Mouse (Mus musculus) stomach, postnatal 0 days (tissue): ENCODE data around the gene Kif26a. TPM values are rescaled to one million over a fixed set of nuclear protein-coding genes. Genes with fewer than 3 reads are reported as not detected.

ENCODE experiments used
- ATAC-seq: fragments of 200-750 bp; cut with Nextera tagmentation; 2 replicates; pipeline ENCODE4 v1.8.0; 2017; ENCODE audit not compliant: low FRiP score, low TSS enrichment
- DNase-seq: peaks from one replicate; pipeline ENCODE4 v3.0.0-alpha.2; 2016; ENCODE audit warnings: low spot score
- H3K27ac ChIP-seq: fragments of 300-500 bp; sonication (generic); replicated peaks from 2 replicates; pipeline ENCODE4 v1.5.1; 2014; ENCODE audit warnings: mild to moderate bottlenecking, control low read depth
- H3K27me3 ChIP-seq: fragments of 300-500 bp; sonication (generic); 2 replicates; pipeline ENCODE4 v1.6.1; 2014; ENCODE audit warnings: low read length; ENCODE audit not compliant: control insufficient read depth, insufficient read depth
- H3K36me3 ChIP-seq: fragments of 300-500 bp; sonication (generic); 2 replicates; pipeline ENCODE4 v1.6.1; 2014; ENCODE audit warnings: low read length, mixed read lengths; ENCODE audit not compliant: control insufficient read depth, insufficient read depth
- H3K4me1 ChIP-seq: fragments of 300-500 bp; sonication (generic); replicated peaks from 2 replicates; pipeline ENCODE4 v1.6.1; 2014; ENCODE audit warnings: antibody characterized with exemption; ENCODE audit not compliant: control insufficient read depth, insufficient read depth
- H3K4me2 ChIP-seq: fragments of 300-500 bp; sonication (generic); replicated peaks from 2 replicates; pipeline ENCODE4 v1.6.1; 2014; ENCODE audit warnings: low read depth, mild to moderate bottlenecking, control low read depth, moderate library complexity
- H3K4me3 ChIP-seq: fragments of 300-500 bp; sonication (generic); 2 replicates; pipeline ENCODE4 v1.5.1; 2014; ENCODE audit warnings: low read depth, low read length, control low read depth
- H3K9ac ChIP-seq: fragments of 300-500 bp; sonication (generic); 2 replicates; pipeline ENCODE4 v1.6.1; 2014; ENCODE audit warnings: mild to moderate bottlenecking, low read length, control low read depth, mixed read lengths
- H3K9me3 ChIP-seq: fragments of 300-500 bp; sonication (generic); 2 replicates; pipeline ENCODE4 v1.6.1; 2016; ENCODE audit warnings: low read length; ENCODE audit not compliant: control insufficient read depth
- CTCF ChIP-seq: IDR thresholded peaks from 2 replicates; pipeline ENCODE4 v1.5.1; 2016; ENCODE audit warnings: antibody characterized with exemption, low read depth, mild to moderate bottlenecking, moderate library complexity
- EP300 ChIP-seq: optimal IDR thresholded peaks from 2 replicates; pipeline ENCODE3; 2016; ENCODE audit warnings: antibody characterized with exemption
- WGBS: fragments of 180-500 bp; shearing (Covaris S2); extraction: QIAGEN DNeasy Blood & Tissue Kit; methylation state at CpG from one replicate; pipeline ENCODE4 v1.1.7; 2014; 5-methylcytosine and 5-hydroxymethylcytosine counted together
- polyA plus RNA-seq: library from polyadenylated mRNA; unstranded; fragments of >200 nt; fragmentation: Nextera tagmentation; extraction: Ambion mirVana; gene quantifications from 2 replicates; pipeline ENCODE4 v1.2.1, GENCODE M21; 2015

Gene Kif26a
- 0.75 and 0.80 TPM in 2 replicates for polyA plus RNA-seq

- TF ChIP-seq CTCF (peak; percentile 80), EP300 (no peak)
- peak; percentile 50 for DNase-seq
These were observed at the start of gene Kif26a for GRCm38 (mm10) chr12:112145875-112146651. Gene Kif26a (plus strand): TSS chr12:112146208.

GRCm38 (mm10) chr12:112096733-112097117 is 49.3 kb upstream of the Kif26a start:
- H3K4me1 ChIP-seq = no peaks in the 10 kb centered on the region
- DNase-seq (no peak), ATAC-seq (no peak; the same call in 1 of the 2 replicates)
- TF ChIP-seq EP300 (no peak), CTCF (no peak)
- H3K4me2 ChIP-seq = no peak overlapping the region
- 74% methylated on average over 8 of the region's 8 CpGs for WGBS
- no peaks in the 10 kb centered on the region for H3K27me3 ChIP-seq
- H3K9me3 ChIP-seq = no peaks in the 10 kb centered on the region
- no peaks in the 10 kb centered on the region for H3K36me3 ChIP-seq
- H3K4me3 ChIP-seq = no peak overlapping the region
- H3K9ac ChIP-seq = no peak overlapping the region
- no peak overlapping the region for H3K27ac ChIP-seq

More at GRCm38 (mm10) chr12:112145875-112146651, at the start of gene Kif26a:
- Histone ChIP-seq H3K4me1 (no peaks in the 10 kb centered on the region; the same call in 1 of the 2 replicates), H3K27me3 (peaks cover 17% of the 10 kb centered on the region), H3K4me3 (peak within 1 kb of the TSS; percentile 43), H3K27ac (peak within 1 kb of the TSS; percentile 65), H3K9me3 (no peaks in the 10 kb centered on the region), H3K36me3 (no peaks in the 10 kb centered on the region), H3K4me2 (peak within 1 kb of the TSS; percentile 75), H3K9ac (peak within 1 kb of the TSS; percentile 63)
- peak; percentile 45 for ATAC-seq
- under 1% methylated on average over 59 of the region's 68 CpGs for WGBS

- ATAC-seq = no peak
- DNase-seq = no peak
These were observed 45.9 kb upstream of the Kif26a start for GRCm38 (mm10) chr12:112100106-112100505.

GRCm38 (mm10) chr12:112101045-112101444 is 45.0 kb upstream of the Kif26a start:
- Histone ChIP-seq H3K27me3 (no peaks in the 10 kb centered on the region), H3K27ac (no peak overlapping the region), H3K4me2 (no peak overlapping the region), H3K9me3 (no peaks in the 10 kb centered on the region), H3K4me1 (no peaks in the 10 kb centered on the region), H3K9ac (no peak overlapping the region), H3K36me3 (no peaks in the 10 kb centered on the region), H3K4me3 (no peak overlapping the region)
- WGBS = 46% methylated on average over 4 of the region's 4 CpGs
- no peak for DNase-seq
- TF ChIP-seq CTCF (peak; percentile 50), EP300 (no peak)
- ATAC-seq = peak; percentile 34; the same call in 1 of the 2 replicates

More at GRCm38 (mm10) chr12:112100106-112100505, 45.9 kb upstream of the Kif26a start:
- H3K9ac ChIP-seq = no peak overlapping the region
- H3K36me3 ChIP-seq = no peaks in the 10 kb centered on the region
- no peak for TF ChIP-seq CTCF
- TF ChIP-seq EP300 = no peak
- WGBS = 67% methylated on average over 4 of the region's 4 CpGs
- H3K9me3 ChIP-seq = no peaks in the 10 kb centered on the region
- H3K4me3 ChIP-seq = no peak overlapping the region
- no peaks in the 10 kb centered on the region for H3K27me3 ChIP-seq
- H3K4me1 ChIP-seq = no peaks in the 10 kb centered on the region
- no peak overlapping the region for H3K4me2 ChIP-seq
- H3K27ac ChIP-seq = no peak overlapping the region

GRCm38 (mm10) chr12:112103179-112103578 is 42.8 kb upstream of the Kif26a start:
- H3K27me3 ChIP-seq = no peaks in the 10 kb centered on the region

GRCm38 (mm10) chr12:112104890-112105289 is 41.1 kb upstream of the Kif26a start:
- Histone ChIP-seq H3K27me3 (no peaks in the 10 kb centered on the region), H3K9me3 (no peaks in the 10 kb centered on the region), H3K9ac (no peak overlapping the region), H3K4me3 (no peak overlapping the region), H3K4me1 (no peaks in the 10 kb centered on the region), H3K27ac (no peak overlapping the region), H3K4me2 (no peak overlapping the region), H3K36me3 (no peaks in the 10 kb centered on the region)
- no peak for ATAC-seq
- TF ChIP-seq CTCF (no peak), EP300 (no peak)
- no peak for DNase-seq
- WGBS = 87% methylated on average over 11 of the region's 11 CpGs

More at GRCm38 (mm10) chr12:112103179-112103578, 42.8 kb upstream of the Kif26a start:
- no peak overlapping the region for H3K9ac ChIP-seq
- H3K4me2 ChIP-seq = no peak overlapping the region
- DNase-seq = no peak
- no peak overlapping the region for H3K27ac ChIP-seq
- TF ChIP-seq CTCF (no peak), EP300 (no peak)
- no peak overlapping the region for H3K4me3 ChIP-seq
- no peaks in the 10 kb centered on the region for H3K9me3 ChIP-seq
- no peaks in the 10 kb centered on the region for H3K4me1 ChIP-seq
- ATAC-seq = no peak
- H3K36me3 ChIP-seq = no peaks in the 10 kb centered on the region
- WGBS = 76% methylated on average over 5 of the region's 5 CpGs
